Mouse (Mus musculus) heart, adult 2 months (tissue): ENCODE data around the gene Selenok.

Source experiments
- CTCF ChIP-seq: fragments of 200-600 bp; IDR thresholded peaks from 2 replicates; pipeline ENCODE4 v1.8.1; 2022; ENCODE audit warnings: antibody characterized with exemption, mild to moderate bottlenecking, moderate library complexity
- EP300 ChIP-seq: fragments of 200-500 bp; IDR thresholded peaks from 2 replicates; pipeline ENCODE4 v1.6.1; 2011; ENCODE audit warnings: low read depth, low read length, control low read depth; ENCODE audit not compliant: insufficient read depth

- TF ChIP-seq EP300 (no peak), CTCF (no peak)
These were observed 56.3 kb downstream of the Selenok start for GRCm38 (mm10) chr14:30024387-30024786.
